Mouse (Mus musculus) hindlimb bud, embryonic 11.5 days (tissue): ENCODE data around the gene Tm9sf1.

Experiments
- DNase-seq: peaks from one replicate; pipeline ENCODE4 v3.0.0-alpha.2; 2012; ENCODE audit warnings: low read depth, low spot score; ENCODE audit errors: extremely low spot score

Gene Tm9sf1

GRCm38 (mm10) chr14:55635523-55636007 lies 8.0 kb downstream of the Tm9sf1 start, which contains the start of gene Ipo4:
Gene Ipo4 (minus strand): TSS chr14:55635957.
- peak; percentile 57 for DNase-seq

GRCm38 (mm10) chr14:55634874-55635522 lies 8.6 kb downstream of the Tm9sf1 start:
- DNase-seq, result no peak

- DNase-seq, result no peak
Measured at GRCm38 (mm10) chr14:55629312-55629711, 14.3 kb downstream of the Tm9sf1 start.

DNA sequence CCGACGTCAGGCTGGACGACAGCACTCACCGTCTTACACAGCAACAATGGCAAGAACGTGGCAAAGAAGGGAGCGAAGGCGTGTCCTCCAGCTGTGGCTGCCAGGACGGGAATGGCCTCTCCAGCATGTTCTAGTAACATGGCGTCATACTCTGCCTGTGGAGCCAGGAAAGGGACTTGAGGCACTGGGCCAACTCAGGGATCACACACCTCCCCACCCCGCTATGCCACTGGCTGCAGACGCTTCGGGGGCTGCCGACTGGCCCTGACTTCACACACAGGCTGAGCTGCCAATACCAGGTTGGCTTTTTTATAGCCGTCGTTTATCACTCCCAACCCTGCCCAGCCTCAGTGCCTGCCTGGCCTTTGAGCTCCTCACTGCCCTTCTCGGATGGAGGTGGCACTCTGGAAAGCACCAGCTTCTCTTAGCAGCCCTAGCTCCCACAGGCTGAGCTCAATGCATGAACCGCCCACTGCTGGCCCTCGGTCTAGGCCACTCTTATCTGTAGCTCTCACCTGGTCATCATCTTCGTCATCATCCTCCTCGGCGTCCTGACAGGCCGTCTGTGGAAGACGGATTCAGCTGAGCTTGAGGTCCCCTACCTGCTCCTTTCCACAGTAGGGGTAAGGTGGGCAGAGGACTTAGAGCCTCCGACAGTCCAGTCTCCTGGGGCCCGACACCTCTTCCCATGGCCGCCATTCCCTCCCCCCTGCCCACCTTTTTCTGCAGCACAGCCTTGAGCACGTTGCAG lies 15.4 kb downstream of the Tm9sf1 start:
- DNase-seq, result no peak

GRCm38 (mm10) chr14:55618486-55619195 lies 25.0 kb downstream of the Tm9sf1 start:
- no peak for DNase-seq

DNA sequence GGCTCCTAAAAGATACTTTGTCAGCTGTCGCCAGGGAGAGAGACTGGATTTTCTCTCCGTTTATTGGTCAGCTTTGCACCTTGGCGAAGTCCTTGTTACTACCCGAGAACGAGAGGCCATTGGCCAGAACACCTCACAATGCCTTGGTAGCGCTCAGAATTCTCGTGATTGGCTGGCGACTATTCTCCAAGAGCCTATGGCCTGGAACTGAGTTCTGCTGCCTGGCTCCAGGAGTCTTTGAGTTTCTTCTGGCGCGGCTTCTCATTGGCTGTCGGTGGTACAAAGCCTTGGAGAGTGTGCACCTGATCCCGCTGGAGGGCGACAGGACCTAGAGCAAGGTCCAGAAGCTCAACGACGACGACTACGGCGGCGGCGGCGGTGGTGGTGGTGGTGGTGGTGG lies 25.8 kb downstream of the Tm9sf1 start, which contains the start of gene Rec8:
Gene Rec8 (plus strand): TSS at position 216 of the 400 bp plus-strand sequence.
- no peak for DNase-seq

- DNase-seq, result no peak
Measured at GRCm38 (mm10) chr14:55616844-55617243, 26.8 kb downstream of the Tm9sf1 start.

GRCm38 (mm10) chr14:55615876-55616275 lies 27.7 kb downstream of the Tm9sf1 start:
- DNase-seq, result no peak

GRCm38 (mm10) chr14:55614565-55615178 lies 28.9 kb downstream of the Tm9sf1 start:
- DNase-seq, result no peak

GRCm38 (mm10) chr14:55613346-55613745 lies 30.3 kb downstream of the Tm9sf1 start:
- DNase-seq, result no peak

GRCm38 (mm10) chr14:55608339-55608738 lies 35.3 kb downstream of the Tm9sf1 start:
- DNase-seq, result no peak

- DNase-seq, result no peak
Measured at GRCm38 (mm10) chr14:55605743-55606459, 37.7 kb downstream of the Tm9sf1 start.

DNA sequence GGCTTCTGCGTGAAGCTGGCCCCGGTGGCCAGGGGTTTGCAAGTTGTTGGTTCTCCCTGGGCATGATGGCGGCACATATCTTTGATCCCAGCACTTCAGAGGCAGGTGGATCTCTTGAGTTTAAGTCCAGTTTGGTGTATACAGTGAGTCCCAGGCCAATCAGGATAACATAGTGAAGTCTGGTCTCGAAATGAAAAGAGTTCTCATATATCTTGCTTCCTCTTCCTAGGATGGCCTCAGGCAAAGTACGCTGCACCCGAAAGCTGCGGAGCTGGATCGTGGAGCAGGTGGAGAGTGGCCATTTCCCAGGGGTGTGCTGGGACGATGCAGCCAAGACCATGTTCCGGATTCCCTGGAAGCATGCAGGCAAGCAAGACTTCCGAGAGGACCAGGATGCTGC lies 38.8 kb downstream of the Tm9sf1 start:
- no peak for DNase-seq

DNA sequence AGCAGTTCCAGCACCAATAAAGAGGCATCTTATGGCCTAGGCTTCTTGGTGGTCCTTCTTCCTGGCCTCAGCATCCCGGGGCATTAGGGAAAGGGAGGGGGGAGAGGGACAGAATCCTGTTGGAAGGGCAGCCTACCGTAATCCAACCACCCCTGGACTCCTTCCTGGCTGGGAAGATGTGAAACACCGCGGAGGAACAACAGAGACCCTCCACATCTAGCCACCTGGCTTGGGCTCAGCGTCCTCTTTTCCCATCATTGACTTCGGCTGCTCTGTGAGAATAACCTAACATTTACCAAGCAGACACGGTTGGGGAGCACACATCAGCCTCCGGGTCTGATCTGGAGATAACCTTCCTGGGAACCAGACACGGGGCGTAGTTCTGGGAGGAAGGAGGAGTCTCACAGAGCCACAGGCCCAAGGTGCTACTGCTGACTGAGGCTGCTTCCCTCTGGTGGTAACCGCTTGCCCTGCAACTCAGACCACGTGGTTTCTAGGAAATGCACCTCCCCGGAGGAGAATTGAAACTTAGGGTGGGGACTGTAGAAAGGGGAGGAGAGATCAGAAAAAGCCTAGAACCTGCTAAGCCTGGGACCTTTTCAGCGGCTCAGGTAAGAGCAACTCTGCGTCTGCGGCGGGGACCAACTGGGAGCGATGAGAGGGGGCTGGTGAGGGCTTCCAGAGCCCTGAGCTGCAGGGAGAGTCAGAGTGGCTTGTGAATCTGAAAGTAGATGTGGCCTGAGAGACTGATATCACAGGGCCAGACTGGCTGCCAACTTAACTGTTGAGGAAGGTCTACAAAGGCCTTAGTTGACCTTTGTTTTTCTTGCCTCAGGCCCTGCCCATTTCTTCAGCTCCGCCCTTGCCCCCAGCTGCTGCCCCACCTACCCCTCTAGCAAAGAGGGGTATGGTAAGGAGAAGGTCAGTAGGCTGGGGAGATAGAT lies 39.7 kb downstream of the Tm9sf1 start:
- peak; percentile 52 for DNase-seq

DNA sequence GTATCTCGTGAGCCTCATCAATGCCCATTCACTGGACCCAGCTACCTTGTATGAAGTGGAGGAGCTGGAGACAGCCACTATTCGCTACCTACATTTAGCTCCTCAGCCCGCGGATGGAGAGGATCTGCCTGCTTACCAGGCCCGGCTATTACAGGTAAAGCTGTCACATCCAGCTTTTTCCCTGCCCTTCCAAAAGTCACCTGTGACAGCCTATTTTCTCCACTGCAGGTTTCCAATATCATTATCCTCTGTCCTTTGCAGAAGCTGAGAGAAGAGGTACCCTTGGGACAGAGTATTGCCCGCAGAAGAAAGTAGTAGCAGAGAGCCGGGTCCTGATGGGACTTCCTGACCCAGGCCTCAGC lies 40.4 kb downstream of the Tm9sf1 start, which contains the start of gene Irf9:
Gene Irf9 (plus strand): TSS at position 301 of the 362 bp plus-strand sequence.
- DNase-seq, result no peak

- DNase-seq, result no peak
Measured at GRCm38 (mm10) chr14:55598521-55599390, 44.9 kb downstream of the Tm9sf1 start.

GRCm38 (mm10) chr14:55596036-55596690 lies 47.4 kb downstream of the Tm9sf1 start:
- DNase-seq, result no peak

- no peak for DNase-seq
Measured at GRCm38 (mm10) chr14:55592226-55592625, 51.4 kb downstream of the Tm9sf1 start.
